Mouse (Mus musculus): Measurements from ENCODE around the gene Cst3. TPM values are rescaled to one million over a fixed set of nuclear protein-coding genes. Genes with fewer than 3 reads are reported as not detected.

Gene Cst3
- 687 and 831 TPM in 2 replicates for polyA plus RNA-seq (2012; rRNA removed)

GRCm38 (mm10) chr2:148875335-148875811, at the start of gene Cst3:
Cst3 (minus strand) TSS chr2:148875692.

GRCm38 (mm10) chr2:148864966-148865365, 10.5 kb downstream of the Cst3 start, which contains the start of gene 9230104L09Rik:
9230104L09Rik (minus strand) TSS chr2:148865038.

GRCm38 (mm10) chr2:148834912-148835311, 40.6 kb downstream of the Cst3 start, which contains the start of gene Cst9:
Cst9 (plus strand) TSS chr2:148835147.

Other genes starting within 250 kb of the Cst3 start
- gene Nxt1, start 203.1 kb downstream of the Cst3 start, polyA plus RNA-seq (2012; rRNA removed), result 35.2 and 39.2 TPM in 2 replicates
- gene Gzf1, start 194.7 kb downstream of the Cst3 start, polyA plus RNA-seq (2012; rRNA removed), result 14.7 and 15.1 TPM in 2 replicates
- 67.8 and 72.4 TPM in 2 replicates for gene Napb, start 143.2 kb downstream of the Cst3 start, polyA plus RNA-seq (2012; rRNA removed)
- gene Cstl1, start 125.3 kb downstream of the Cst3 start, polyA plus RNA-seq (2012; rRNA removed), result 0.19 TPM in 1 of 2 replicates, not detected in the other
- gene Cst11, start 104.2 kb downstream of the Cst3 start, polyA plus RNA-seq (2012; rRNA removed), result not detected in 2 replicates
- gene 8030411F24Rik, start 93.7 kb downstream of the Cst3 start, polyA plus RNA-seq (2012; rRNA removed), result not detected in 2 replicates
- 0.16 and 0.25 TPM in 2 replicates for gene Cst12, start 86.3 kb downstream of the Cst3 start, polyA plus RNA-seq (2012; rRNA removed)
- not detected in 2 replicates for gene Cst8, start 76.9 kb downstream of the Cst3 start, polyA plus RNA-seq (2012; rRNA removed)
- gene Cst13, start 55.6 kb downstream of the Cst3 start, polyA plus RNA-seq (2012; rRNA removed), result not detected in 2 replicates
- gene Cst9, start 40.5 kb downstream of the Cst3 start, polyA plus RNA-seq (2012; rRNA removed), result not detected in 2 replicates
- not detected in 2 replicates for gene 9230104L09Rik, start 10.7 kb downstream of the Cst3 start, polyA plus RNA-seq (2012; rRNA removed)
- gene Gm1330, start 127.6 kb upstream of the Cst3 start, polyA plus RNA-seq (2012; rRNA removed), result not detected in 2 replicates
- gene Gm10750, start 141.5 kb upstream of the Cst3 start, polyA plus RNA-seq (2012; rRNA removed), result not detected in 2 replicates